Mouse (Mus musculus): ENCODE measurements around the gene 1700023F06Rik. TPM values are rescaled to one million over a fixed set of nuclear protein-coding genes. Genes with fewer than 3 reads are reported as not detected.

The 1700023F06Rik gene
- polyA plus RNA-seq, 1 experiment from 2014 or later: 0.25 TPM

DNA sequence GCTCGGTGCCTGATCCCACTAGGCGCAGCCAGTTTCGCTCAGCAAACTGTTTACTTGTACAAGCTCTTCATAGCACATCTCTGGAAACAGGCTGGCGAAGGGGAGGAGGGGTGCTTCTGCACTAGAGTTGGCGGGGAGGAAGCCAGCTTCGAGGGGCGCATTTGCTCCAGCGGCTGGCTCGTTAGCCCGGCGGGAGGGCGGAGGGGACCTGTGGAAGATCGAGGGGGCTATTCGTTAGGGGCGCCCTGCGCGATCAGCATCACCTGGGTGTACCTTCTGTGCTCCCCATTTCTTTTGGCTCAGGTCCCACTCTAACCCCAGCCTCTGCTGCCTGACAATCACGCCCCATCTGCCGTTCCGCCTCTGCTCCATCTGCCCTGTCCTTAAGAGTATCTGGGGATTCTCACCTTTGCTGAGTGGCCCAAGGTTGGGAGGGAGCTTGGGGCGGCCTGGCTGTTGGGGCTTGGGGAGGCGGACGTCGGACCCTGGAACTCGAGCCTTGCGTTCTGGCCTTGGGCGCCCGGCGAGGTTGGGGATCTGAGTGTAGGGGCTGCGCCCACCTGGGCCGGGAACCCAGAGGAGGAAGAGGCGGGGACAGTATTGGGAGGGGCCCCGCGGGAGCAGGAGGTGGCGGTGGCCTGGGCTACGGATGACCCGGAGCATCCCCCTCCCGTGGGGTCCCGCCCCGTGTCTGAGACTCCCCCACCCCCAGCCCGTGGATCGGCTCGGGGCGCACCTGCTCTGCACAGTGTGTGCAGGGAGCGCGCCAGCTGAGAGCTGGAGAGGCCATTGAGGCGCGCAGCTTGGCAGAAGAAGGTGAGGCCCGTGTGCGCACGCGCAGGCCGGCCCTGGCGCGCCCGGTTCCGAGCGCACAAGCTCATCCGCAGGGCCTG, 9.2 kb downstream of the 1700023F06Rik start:
- ATAC-seq (ENCODE audit: low FRiP score) (no peak; the same call in 1 of the 2 replicates), DNase-seq (ENCODE audit: low spot score) (peak; percentile 42)
- 2% methylated on average over 57 of the region's 59 CpGs for WGBS
- H3K27ac ChIP-seq (ENCODE audit: low read depth, low read length): no peak overlapping the region
- H3K4me2 ChIP-seq (replicated peaks; ENCODE audit: low read depth, low read length): peak overlapping the region; percentile 50
- peak overlapping the region; percentile 5; the same call in 1 of the 2 replicates for H3K9ac ChIP-seq (ENCODE audit: low read depth, low read length)
- peaks cover 54% of the 10 kb centered on the region for H3K27me3 ChIP-seq (ENCODE audit: control insufficient read depth, insufficient read depth, low read length)
- H3K9me3 ChIP-seq (ENCODE audit: control insufficient read depth, low read length): no peaks in the 10 kb centered on the region
- H3K36me3 ChIP-seq (ENCODE audit: control insufficient read depth, insufficient read depth, low read length): no peaks in the 10 kb centered on the region
- H3K4me3 ChIP-seq (ENCODE audit: low read depth, low read length): peak overlapping the region; percentile 33
- H3K4me1 ChIP-seq (replicated peaks; ENCODE audit: control insufficient read depth, insufficient read depth, low read length): no peaks in the 10 kb centered on the region; the same call in 1 of the 2 replicates

DNA sequence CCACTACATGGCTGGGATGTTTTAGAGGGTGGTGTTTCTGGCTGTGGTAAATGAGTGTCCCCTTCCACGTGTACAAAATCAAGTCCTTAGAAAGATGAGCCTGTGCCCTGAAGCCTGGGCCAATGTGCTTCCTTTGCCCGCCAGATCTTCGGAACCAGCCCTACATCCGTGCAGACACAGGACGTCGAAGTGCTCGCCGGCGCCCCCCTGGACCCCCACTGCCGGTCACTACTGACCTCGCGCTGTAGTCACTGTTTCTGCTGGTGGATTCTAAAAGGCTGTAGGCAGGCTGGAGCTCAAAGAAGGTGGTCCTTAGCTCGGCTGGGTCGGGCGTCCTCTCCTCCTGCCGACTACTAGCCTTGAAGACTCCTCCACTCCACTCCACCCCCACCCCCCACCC, 10.0 kb downstream of the 1700023F06Rik start:
- Histone ChIP-seq H3K4me1 (replicated peaks; ENCODE audit: control insufficient read depth, insufficient read depth, low read length) (no peaks in the 10 kb centered on the region; the same call in 1 of the 2 replicates), H3K36me3 (ENCODE audit: control insufficient read depth, insufficient read depth, low read length) (no peaks in the 10 kb centered on the region), H3K4me3 (ENCODE audit: low read depth, low read length) (no peak overlapping the region; the same call in 1 of the 2 replicates), H3K4me2 (replicated peaks; ENCODE audit: low read depth, low read length) (no peak overlapping the region), H3K9ac (ENCODE audit: low read depth, low read length) (no peak overlapping the region), H3K9me3 (ENCODE audit: control insufficient read depth, low read length) (no peaks in the 10 kb centered on the region), H3K27ac (ENCODE audit: low read depth, low read length) (no peak overlapping the region), H3K27me3 (ENCODE audit: control insufficient read depth, insufficient read depth, low read length) (peaks cover 62% of the 10 kb centered on the region)
- 5% methylated on average over 16 of the region's 16 CpGs for WGBS
- DNase-seq (ENCODE audit: low spot score) (no peak), ATAC-seq (ENCODE audit: low FRiP score) (no peak)

GRCm38 (mm10) chr11:103197340-103197739, 11.0 kb downstream of the 1700023F06Rik start:
- Histone ChIP-seq H3K27me3 (ENCODE audit: control insufficient read depth, insufficient read depth, low read length) (peaks cover 72% of the 10 kb centered on the region), H3K4me3 (ENCODE audit: low read depth, low read length) (no peak overlapping the region), H3K27ac (ENCODE audit: low read depth, low read length) (no peak overlapping the region), H3K4me1 (replicated peaks; ENCODE audit: control insufficient read depth, insufficient read depth, low read length) (peaks cover 3% of the 10 kb centered on the region; the same call in 1 of the 2 replicates), H3K4me2 (replicated peaks; ENCODE audit: low read depth, low read length) (no peak overlapping the region), H3K9me3 (ENCODE audit: control insufficient read depth, low read length) (no peaks in the 10 kb centered on the region), H3K9ac (ENCODE audit: low read depth, low read length) (no peak overlapping the region), H3K36me3 (ENCODE audit: control insufficient read depth, insufficient read depth, low read length) (no peaks in the 10 kb centered on the region)
- DNase-seq (ENCODE audit: low spot score): no peak
- WGBS: 77% methylated on average over 4 of the region's 4 CpGs
- ATAC-seq (ENCODE audit: low FRiP score): no peak

- DNase-seq (ENCODE audit: low spot score): no peak
- no peak for ATAC-seq (ENCODE audit: low FRiP score)
- no peak overlapping the region for H3K9ac ChIP-seq (ENCODE audit: low read depth, low read length)
- peaks cover 84% of the 10 kb centered on the region for H3K27me3 ChIP-seq (ENCODE audit: control insufficient read depth, insufficient read depth, low read length)
- no peak overlapping the region for H3K4me2 ChIP-seq (replicated peaks; ENCODE audit: low read depth, low read length)
- 86% methylated on average over 5 of the region's 5 CpGs for WGBS
- H3K4me3 ChIP-seq (ENCODE audit: low read depth, low read length): no peak overlapping the region
- no peaks in the 10 kb centered on the region for H3K9me3 ChIP-seq (ENCODE audit: control insufficient read depth, low read length)
- no peak overlapping the region for H3K27ac ChIP-seq (ENCODE audit: low read depth, low read length)
- H3K36me3 ChIP-seq (ENCODE audit: control insufficient read depth, insufficient read depth, low read length): no peaks in the 10 kb centered on the region
- H3K4me1 ChIP-seq (replicated peaks; ENCODE audit: control insufficient read depth, insufficient read depth, low read length): peaks cover 3% of the 10 kb centered on the region; the same call in 1 of the 2 replicates
Observed at GRCm38 (mm10) chr11:103195656-103196055, 12.7 kb downstream of the 1700023F06Rik start.

GRCm38 (mm10) chr11:103195236-103195635, 13.1 kb downstream of the 1700023F06Rik start:
- Histone ChIP-seq H3K4me3 (ENCODE audit: low read depth, low read length) (no peak overlapping the region), H3K9ac (ENCODE audit: low read depth, low read length) (no peak overlapping the region), H3K27me3 (ENCODE audit: control insufficient read depth, insufficient read depth, low read length) (peaks cover 82% of the 10 kb centered on the region), H3K27ac (ENCODE audit: low read depth, low read length) (no peak overlapping the region), H3K4me1 (replicated peaks; ENCODE audit: control insufficient read depth, insufficient read depth, low read length) (peaks cover 3% of the 10 kb centered on the region; the same call in 1 of the 2 replicates), H3K9me3 (ENCODE audit: control insufficient read depth, low read length) (no peaks in the 10 kb centered on the region), H3K36me3 (ENCODE audit: control insufficient read depth, insufficient read depth, low read length) (no peaks in the 10 kb centered on the region), H3K4me2 (replicated peaks; ENCODE audit: low read depth, low read length) (no peak overlapping the region)
- WGBS: 91% methylated on average over 18 of the region's 18 CpGs
- DNase-seq (ENCODE audit: low spot score) (no peak), ATAC-seq (ENCODE audit: low FRiP score) (no peak)

GRCm38 (mm10) chr11:103193825-103194168, 14.6 kb downstream of the 1700023F06Rik start:
- 0 out of 2 replicates have a peak, but pooled peaks cover 3% of the 10 kb centered on the region for H3K4me1 ChIP-seq (replicated peaks; ENCODE audit: control insufficient read depth, insufficient read depth, low read length)
- peaks cover 67% of the 10 kb centered on the region for H3K27me3 ChIP-seq (ENCODE audit: control insufficient read depth, insufficient read depth, low read length)
- no peak overlapping the region for H3K4me3 ChIP-seq (ENCODE audit: low read depth, low read length)
- no peaks in the 10 kb centered on the region for H3K36me3 ChIP-seq (ENCODE audit: control insufficient read depth, insufficient read depth, low read length)
- H3K4me2 ChIP-seq (replicated peaks; ENCODE audit: low read depth, low read length): no peak overlapping the region
- no peak overlapping the region for H3K27ac ChIP-seq (ENCODE audit: low read depth, low read length)
- no peak overlapping the region for H3K9ac ChIP-seq (ENCODE audit: low read depth, low read length)
- no peaks in the 10 kb centered on the region for H3K9me3 ChIP-seq (ENCODE audit: control insufficient read depth, low read length)
- ATAC-seq (ENCODE audit: low FRiP score) (no peak), DNase-seq (ENCODE audit: low spot score) (no peak)
- 34% methylated on average over 9 of the region's 9 CpGs for WGBS

GRCm38 (mm10) chr11:103192956-103193824, 15.2 kb downstream of the 1700023F06Rik start:
- Histone ChIP-seq H3K27me3 (ENCODE audit: control insufficient read depth, insufficient read depth, low read length) (peaks cover 61% of the 10 kb centered on the region), H3K36me3 (ENCODE audit: control insufficient read depth, insufficient read depth, low read length) (no peaks in the 10 kb centered on the region), H3K4me3 (ENCODE audit: low read depth, low read length) (peak overlapping the region; percentile 21), H3K9ac (ENCODE audit: low read depth, low read length) (peak overlapping the region; percentile 31; the same call in 1 of the 2 replicates), H3K4me2 (replicated peaks; ENCODE audit: low read depth, low read length) (peak overlapping the region; percentile 46), H3K9me3 (ENCODE audit: control insufficient read depth, low read length) (no peaks in the 10 kb centered on the region), H3K27ac (ENCODE audit: low read depth, low read length) (no peak overlapping the region), H3K4me1 (replicated peaks; ENCODE audit: control insufficient read depth, insufficient read depth, low read length) (0 out of 2 replicates have a peak, but pooled peaks cover 3% of the 10 kb centered on the region)
- DNase-seq (ENCODE audit: low spot score) (peak; percentile 66), ATAC-seq (ENCODE audit: low FRiP score) (no peak)
- 3% methylated on average over 39 of the region's 44 CpGs for WGBS

- Histone ChIP-seq H3K4me2 (replicated peaks; ENCODE audit: low read depth, low read length) (peak overlapping the region; percentile 46), H3K9ac (ENCODE audit: low read depth, low read length) (peak overlapping the region; percentile 31; the same call in 1 of the 2 replicates), H3K36me3 (ENCODE audit: control insufficient read depth, insufficient read depth, low read length) (no peaks in the 10 kb centered on the region), H3K27me3 (ENCODE audit: control insufficient read depth, insufficient read depth, low read length) (peaks cover 53% of the 10 kb centered on the region), H3K9me3 (ENCODE audit: control insufficient read depth, low read length) (no peaks in the 10 kb centered on the region), H3K4me3 (ENCODE audit: low read depth, low read length) (peak overlapping the region; percentile 21), H3K4me1 (replicated peaks; ENCODE audit: control insufficient read depth, insufficient read depth, low read length) (0 out of 2 replicates have a peak, but pooled peaks cover 3% of the 10 kb centered on the region), H3K27ac (ENCODE audit: low read depth, low read length) (no peak overlapping the region)
- 19% methylated on average over 28 of the region's 28 CpGs for WGBS
- ATAC-seq (ENCODE audit: low FRiP score): no peak
- peak; percentile 30 for DNase-seq (ENCODE audit: low spot score)
Observed at GRCm38 (mm10) chr11:103192230-103192955, 16.0 kb downstream of the 1700023F06Rik start.
